ENCODE assay signal across 17 mouse cellular contexts in genomic region chr12:101794458-101794857, GRCm38 (mm10). TPM values are rescaled to one million over a fixed set of nuclear protein-coding genes. Genes with fewer than 3 reads are reported as not detected.
DNase-seq lines count a peak whose midpoint lies in the region; ATAC-seq lines count a peak whose summit lies in the region.
"Had no signal": no experiment of that assay in that cellular context is flagged by ENCODE, and none has a peak within 500 bp of the region (broad histone marks: within the 10 kb centered on the region; RNA-seq: fewer than 3 reads in every experiment).

No protein-coding gene starts in this region.

- no peak overlapping the region for H3K9ac ChIP-seq in kidney, embryonic 14.5 days (ENCODE audit: low read depth, low read length)
- H3K9ac ChIP-seq in forebrain, embryonic 16.5 days (replicated peaks; ENCODE audit: low read depth, low read length) = no peak overlapping the region
- H3K9ac ChIP-seq: limb, embryonic 13.5 days had no signal

- H3K27me3 ChIP-seq in kidney, embryonic 14.5 days (ENCODE audit: control insufficient read depth, insufficient read depth, low read length) = no peaks in the 10 kb centered on the region
- no peaks in the 10 kb centered on the region for H3K27me3 ChIP-seq in forebrain, embryonic 16.5 days (replicated peaks; ENCODE audit: control insufficient read depth, insufficient read depth, low read length)
- H3K27me3 ChIP-seq: limb, embryonic 13.5 days had no signal

- WGBS in kidney, embryonic 14.5 days = 80% methylated on average over 3 of the region's 3 CpGs
- 84% methylated on average over 3 of the region's 3 CpGs for WGBS in forebrain, embryonic 16.5 days

- H3K4me1 ChIP-seq in kidney, embryonic 14.5 days (ENCODE audit: control insufficient read depth, insufficient read depth, low read length) = no peaks in the 10 kb centered on the region
- H3K4me1 ChIP-seq in forebrain, embryonic 16.5 days (replicated peaks; ENCODE audit: control insufficient read depth, insufficient read depth, low read length) = no peaks in the 10 kb centered on the region

- no peak for ATAC-seq in kidney, embryonic 14.5 days (ENCODE audit: low FRiP score, low TSS enrichment)
- no peak for ATAC-seq in megakaryocyte, adult 5-6 weeks (ENCODE audit: poor library complexity, severe bottlenecking)
- ATAC-seq in CD4-positive, CD25-positive, alpha-beta regulatory T cell, adult 4 months = no peak
- ATAC-seq in forebrain, embryonic 16.5 days = no peak

- H3K4me3 ChIP-seq in kidney, embryonic 14.5 days (ENCODE audit: low read length) = no peak overlapping the region
- no peak overlapping the region for H3K4me3 ChIP-seq in forebrain, embryonic 16.5 days (replicated peaks; ENCODE audit: low read length)
- H3K4me3 ChIP-seq: erythroblast, embryonic 14.5 days; limb, embryonic 13.5 days; myocyte had no signal

- H3K27ac ChIP-seq in kidney, embryonic 14.5 days (ENCODE audit: low read depth, low read length) = no peak overlapping the region
- no peak overlapping the region for H3K27ac ChIP-seq in forebrain, embryonic 16.5 days (ENCODE audit: low read length)
- H3K27ac ChIP-seq: limb, embryonic 13.5 days; macrophage had no signal

- H3K36me3 ChIP-seq in kidney, embryonic 14.5 days (ENCODE audit: control insufficient read depth, insufficient read depth, low read length) = no peaks in the 10 kb centered on the region
- no peaks in the 10 kb centered on the region for H3K36me3 ChIP-seq in forebrain, embryonic 16.5 days (ENCODE audit: control insufficient read depth, insufficient read depth)
- H3K36me3 ChIP-seq: limb, embryonic 13.5 days had no signal

- no peak overlapping the region for H3K4me2 ChIP-seq in kidney, embryonic 14.5 days (replicated peaks; ENCODE audit: low read depth, low read length)
- no peak overlapping the region for H3K4me2 ChIP-seq in forebrain, embryonic 16.5 days (ENCODE audit: low read length)
- H3K4me2 ChIP-seq: limb, embryonic 13.5 days had no signal

- peak; percentile 75 for DNase-seq in kidney, adult 11 months
- DNase-seq in adipocyte (ENCODE audit: low spot score) = peak; percentile 40
- peak; percentile 56 for DNase-seq in gastrocnemius, postnatal 25 days
- peak; percentile 53 for DNase-seq in lung, postnatal 10 days
- DNase-seq: B cell, adult 2 months; cerebellum, adult 11 months; embryo, embryonic 11 days; spleen, adult 18-20 months had no signal

- H3K9me3 ChIP-seq in kidney, embryonic 14.5 days (ENCODE audit: control insufficient read depth, low read length) = no peaks in the 10 kb centered on the region
- H3K9me3 ChIP-seq in forebrain, embryonic 16.5 days (ENCODE audit: control insufficient read depth, low read length) = no peaks in the 10 kb centered on the region
- H3K9me3 ChIP-seq: limb, embryonic 13.5 days had no signal

RNA-seq across cellular contexts. Expression of gene Fbln5, which starts 24.4 kb away (rescaled TPM):
- polyA plus RNA-seq in kidney, embryonic 14.5 days (2014; fragmentation: Nextera tagmentation; extraction: Ambion mirVana) = 36.2 and 51.3 TPM in 2 replicates
- total RNA-seq in gastrocnemius, postnatal 25 days (2021) = 10 to 100 TPM; 17.7 to 18.9 TPM
- total RNA-seq in megakaryocyte, adult 5-6 weeks (2015) = 0.33 and 0.89 TPM in 2 replicates
- 0.48 TPM in 1 of 2 replicates, not detected in the other for total RNA-seq in megakaryocyte, adult 5-6 weeks (2017)
- not detected for polyA plus RNA-seq in CD4-positive, CD25-positive, alpha-beta regulatory T cell, adult 4 months (2017; shearing (Covaris generic))
- 7.9 and 13.5 TPM in 2 replicates for polyA plus RNA-seq in forebrain, embryonic 16.5 days (2015; fragmentation: Nextera tagmentation; extraction: Ambion mirVana)
- total RNA-seq: MEL had no signal
- polyA plus RNA-seq: erythroblast, embryonic 14.5 days had no signal
